Mouse (Mus musculus) effector memory CD4-positive, alpha-beta T cell, adult 5 months (primary cell): ENCODE data around the gene Acadm. TPM values are rescaled to one million over a fixed set of nuclear protein-coding genes. Genes with fewer than 3 reads are reported as not detected.

ENCODE experiments used
- polyA plus RNA-seq: library from polyadenylated mRNA; unstranded; fragments of 100-300 nt; shearing (Covaris generic); gene quantifications from one replicate; pipeline ENCODE4 v1.2.1, GENCODE M21; 2017

Acadm gene
- 40.1 TPM for polyA plus RNA-seq

GRCm38 (mm10) chr3:153944335-153944990 lies at the start of gene Acadm:
TSS of gene Acadm (minus strand) at chr3:153944632.

GRCm38 (mm10) chr3:153973171-153973948 lies 28.9 kb upstream of the Acadm start, which contains the start of gene Slc44a5:
TSS of gene Slc44a5 (plus strand) at chr3:153973436.

GRCm38 (mm10) chr3:153912546-153913509 lies 31.6 kb downstream of the Acadm start, which contains the start of gene Rabggtb:
TSS of gene Rabggtb (minus strand) at chr3:153913009.

GRCm38 (mm10) chr3:153906136-153906871 lies 38.1 kb downstream of the Acadm start, which contains the start of gene Msh4:
TSS of gene Msh4 (minus strand) at chr3:153906138.

Other genes with a start within 250 kb of the Acadm start
- gene St6galnac3, start 219.5 kb downstream of the Acadm start, polyA plus RNA-seq: 59.8 TPM
- gene Asb17, start 100.4 kb downstream of the Acadm start, polyA plus RNA-seq: not detected
- 0.24 TPM for gene Msh4, start 38.5 kb downstream of the Acadm start, polyA plus RNA-seq
- 30.3 TPM for gene Rabggtb, start 31.6 kb downstream of the Acadm start, polyA plus RNA-seq
- not detected for gene Slc44a5, start 28.8 kb upstream of the Acadm start, polyA plus RNA-seq